Mouse (Mus musculus) layer of hippocampus, adult 8-10 months (tissue): Measurements from ENCODE around the gene Polr3h. TPM values are rescaled to one million over a fixed set of nuclear protein-coding genes. Genes with fewer than 3 reads are reported as not detected.
"Not testable (repeated sequence)": the region's sequence is repeated elsewhere in the genome, so short reads cannot be mapped to it uniquely, and the experiment has no call there.

Source experiments
- DNase-seq, 2 experiments: peaks; one replicate each; pipeline ENCODE4 v3.0.0; 2022; ENCODE audit warnings: low spot score in 2 of 2
- total RNA-seq, 4 experiments: library from RNA; stranded (reverse); gene quantifications; 2 replicates each; pipeline ENCODE4 v1.2.4; 2022

Polr3h gene
- total RNA-seq, 4 experiments from 2014 or later = 39.5 to 50.1 (median 47.8) TPM

DNA sequence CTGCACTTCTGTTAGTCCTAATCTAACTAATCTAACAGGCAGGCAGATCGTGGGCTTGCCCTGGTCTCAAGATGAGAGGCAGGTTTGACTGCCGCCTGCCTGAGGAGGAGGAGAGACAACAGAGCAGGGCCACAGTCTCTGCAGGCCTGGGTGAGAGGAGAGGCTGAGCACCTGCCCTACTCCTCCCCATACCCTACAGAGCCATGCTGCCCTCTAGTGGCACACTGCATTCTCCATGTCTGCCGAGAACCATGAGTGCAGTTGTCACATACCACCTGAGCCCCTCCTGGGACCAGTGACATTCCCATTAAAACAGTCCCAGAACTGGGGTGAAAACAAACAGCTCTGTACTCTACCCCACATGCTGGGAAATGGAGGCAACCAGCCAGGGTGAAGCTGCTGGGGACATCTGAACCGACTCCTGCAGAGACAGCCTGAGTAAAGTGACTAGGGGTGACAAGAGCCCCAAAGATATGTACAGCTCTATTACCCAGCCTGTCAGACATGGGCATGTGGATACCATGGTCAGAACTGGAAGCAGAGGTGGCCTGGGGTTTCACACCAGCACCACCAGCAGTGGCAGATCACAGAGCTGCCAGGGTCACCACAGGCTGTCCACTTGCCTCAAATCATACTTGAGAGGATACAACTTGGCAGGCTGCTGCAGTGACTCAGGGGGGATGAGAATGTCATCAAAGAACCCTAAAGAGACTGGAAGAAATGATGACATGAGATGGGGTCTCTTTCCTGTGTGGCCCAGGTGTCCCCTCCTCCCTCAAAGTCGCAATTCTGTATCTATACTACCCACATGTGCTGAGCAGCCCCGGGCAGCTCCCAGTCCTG lies 8.2 kb downstream of the Polr3h start:
- DNase-seq = peak in 1 of 2 experiments; percentile 60

DNA sequence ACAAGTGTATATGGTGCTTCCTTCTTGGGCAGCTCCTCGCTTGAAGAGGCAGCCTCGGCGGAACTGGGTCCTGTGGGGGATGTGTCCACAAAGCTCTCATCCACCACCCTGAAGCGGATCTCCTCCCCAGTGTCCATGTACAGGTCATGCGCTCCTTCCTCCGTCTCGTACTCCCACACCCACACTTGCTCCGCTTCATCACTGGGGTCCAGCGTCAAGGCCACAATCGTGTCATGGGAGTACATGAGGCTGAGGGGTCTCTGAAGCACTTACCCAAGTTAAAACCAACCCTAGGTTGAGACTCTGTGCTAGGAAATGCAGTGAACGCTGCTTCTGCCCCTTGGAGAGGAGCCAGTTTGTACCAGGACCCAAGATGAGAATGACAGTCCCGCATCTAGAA lies 8.8 kb downstream of the Polr3h start:
- DNase-seq = no peak

DNA sequence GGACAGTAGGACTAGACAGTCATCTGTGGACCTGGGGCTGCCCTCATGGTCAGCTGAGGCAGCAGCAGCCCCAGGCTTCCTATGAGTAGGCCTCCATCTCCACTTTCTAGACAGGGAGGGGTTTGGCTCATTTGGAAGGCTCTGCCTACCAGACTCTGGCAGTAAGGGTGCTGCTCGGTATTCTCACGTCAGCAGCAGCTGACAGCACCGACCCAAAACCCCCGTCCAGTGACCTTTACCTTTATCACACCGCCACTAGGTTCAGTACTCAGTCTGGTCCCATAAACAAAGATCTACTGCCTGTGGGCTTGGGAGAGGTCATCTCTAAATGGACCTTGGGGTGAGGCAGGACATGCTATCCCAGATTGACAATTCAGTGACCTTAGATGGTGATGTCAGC lies 10.4 kb downstream of the Polr3h start:
- no peak for DNase-seq

DNA sequence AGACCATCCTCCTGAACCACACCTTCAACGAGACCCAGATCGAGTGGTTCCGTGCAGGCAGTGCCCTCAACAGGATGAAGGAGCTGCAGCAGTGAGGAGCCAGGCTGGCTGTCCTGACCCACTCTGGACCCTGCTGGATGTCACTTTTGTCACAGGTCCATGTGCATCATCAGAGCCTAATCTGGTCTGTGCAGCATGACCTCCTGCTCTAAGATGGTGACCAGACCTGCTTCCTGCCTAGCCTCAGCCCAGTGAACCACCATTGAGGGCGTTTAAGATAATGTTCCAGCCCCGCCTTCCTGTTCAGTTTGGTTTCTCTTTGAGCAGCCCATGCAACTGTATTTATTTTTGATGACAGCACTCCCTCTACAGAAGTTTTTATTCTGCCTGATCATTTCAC lies 11.4 kb downstream of the Polr3h start:
- DNase-seq = no peak

DNA sequence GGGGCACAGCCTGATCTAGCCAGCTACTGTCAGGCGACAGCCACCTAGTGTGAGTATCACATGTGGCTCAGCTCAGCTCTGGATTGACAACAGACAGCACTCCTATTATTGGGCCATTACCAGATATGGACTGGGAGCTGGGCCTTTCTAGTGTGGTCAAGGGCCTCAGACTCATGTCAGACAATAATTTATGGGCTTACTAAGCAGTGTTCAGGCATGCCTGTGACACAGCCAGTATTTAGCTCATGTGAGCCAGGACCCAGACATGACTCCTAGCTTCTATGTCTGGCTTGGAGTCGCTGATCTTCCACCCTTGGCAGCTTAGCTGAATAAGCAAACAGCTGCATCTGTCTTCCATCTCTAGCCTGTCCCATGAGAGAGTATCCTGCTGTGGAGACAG lies 13.5 kb downstream of the Polr3h start:
- no peak for DNase-seq

DNA sequence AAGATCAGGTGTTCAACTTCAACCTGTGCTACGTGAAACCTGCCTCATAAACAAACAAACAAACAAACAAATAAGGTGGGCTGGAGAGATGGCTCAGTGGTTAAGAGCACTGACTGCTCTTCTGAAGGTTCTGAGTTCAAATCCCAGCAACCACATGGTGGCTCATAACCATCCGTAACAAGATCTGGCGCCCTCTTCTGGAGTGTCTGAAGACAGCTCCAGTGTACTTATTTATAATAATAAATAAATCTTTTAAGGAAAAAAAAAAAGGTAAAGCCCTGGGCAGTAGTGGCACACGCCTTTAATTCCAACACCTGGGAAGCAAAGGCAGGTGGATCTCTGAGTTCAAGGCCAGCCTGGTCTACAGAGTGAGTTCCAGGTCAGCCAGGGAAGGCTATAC lies 17.3 kb downstream of the Polr3h start:
- not testable (repeated sequence) for DNase-seq

DNA sequence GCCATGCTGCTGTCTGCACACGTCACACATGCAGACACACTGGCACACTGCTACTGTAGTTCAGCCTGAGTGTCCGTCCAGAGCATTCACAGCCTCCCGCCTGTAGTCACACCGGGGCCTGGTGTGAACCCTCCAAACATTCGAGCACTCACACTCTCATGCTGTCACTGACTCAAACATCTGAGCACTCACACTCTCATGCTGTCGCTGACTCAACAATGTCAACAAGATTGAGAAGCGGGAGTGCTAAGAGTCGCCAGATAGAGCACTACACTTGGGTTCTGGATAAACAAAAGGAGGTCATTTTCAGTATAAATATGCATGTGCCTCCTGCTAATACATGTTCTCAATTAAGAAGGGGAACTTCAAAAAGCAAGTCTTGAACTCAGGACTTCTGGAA lies 18.1 kb downstream of the Polr3h start:
- no peak for DNase-seq

DNA sequence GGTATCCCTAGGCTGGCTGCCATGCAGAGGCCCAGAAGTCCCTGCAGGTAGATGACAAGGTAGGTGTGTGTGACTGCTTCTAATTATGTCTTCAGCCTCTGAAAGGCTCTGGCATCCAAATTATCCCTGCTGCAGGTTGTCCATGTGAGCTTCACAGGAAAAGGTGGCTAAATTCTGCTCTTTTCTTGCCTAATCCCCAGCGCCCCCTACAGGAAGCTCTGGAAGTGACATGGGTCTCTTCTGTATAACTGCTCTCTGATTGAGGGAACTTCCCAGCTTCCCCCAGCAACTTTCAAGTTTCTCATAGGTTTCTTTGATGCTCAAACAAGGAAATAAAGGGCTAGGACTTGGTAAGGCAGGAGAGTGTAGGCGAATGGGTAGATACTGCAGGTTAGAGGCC lies 21.1 kb downstream of the Polr3h start:
- DNase-seq = peak in 1 of 2 experiments; percentile 78

DNA sequence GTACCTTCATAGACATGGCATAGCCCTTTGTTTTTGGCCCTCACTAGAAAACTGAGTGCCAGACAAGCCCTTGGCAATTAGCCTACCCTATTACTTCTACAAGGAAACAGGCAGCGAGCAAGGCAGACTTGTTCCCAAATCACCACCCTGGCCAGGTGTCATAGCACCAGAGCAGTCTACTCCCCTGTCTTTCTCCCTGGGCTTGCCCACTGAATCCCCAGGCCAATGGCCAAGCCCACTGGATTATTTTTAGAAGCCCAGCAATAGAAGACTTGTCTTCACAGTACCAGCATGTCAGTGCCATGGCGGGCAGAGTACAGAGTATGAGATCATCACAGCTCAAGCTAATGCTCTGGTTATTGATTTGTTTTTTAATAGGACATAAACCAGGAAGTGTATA lies 27.3 kb downstream of the Polr3h start:
- DNase-seq = no peak

DNA sequence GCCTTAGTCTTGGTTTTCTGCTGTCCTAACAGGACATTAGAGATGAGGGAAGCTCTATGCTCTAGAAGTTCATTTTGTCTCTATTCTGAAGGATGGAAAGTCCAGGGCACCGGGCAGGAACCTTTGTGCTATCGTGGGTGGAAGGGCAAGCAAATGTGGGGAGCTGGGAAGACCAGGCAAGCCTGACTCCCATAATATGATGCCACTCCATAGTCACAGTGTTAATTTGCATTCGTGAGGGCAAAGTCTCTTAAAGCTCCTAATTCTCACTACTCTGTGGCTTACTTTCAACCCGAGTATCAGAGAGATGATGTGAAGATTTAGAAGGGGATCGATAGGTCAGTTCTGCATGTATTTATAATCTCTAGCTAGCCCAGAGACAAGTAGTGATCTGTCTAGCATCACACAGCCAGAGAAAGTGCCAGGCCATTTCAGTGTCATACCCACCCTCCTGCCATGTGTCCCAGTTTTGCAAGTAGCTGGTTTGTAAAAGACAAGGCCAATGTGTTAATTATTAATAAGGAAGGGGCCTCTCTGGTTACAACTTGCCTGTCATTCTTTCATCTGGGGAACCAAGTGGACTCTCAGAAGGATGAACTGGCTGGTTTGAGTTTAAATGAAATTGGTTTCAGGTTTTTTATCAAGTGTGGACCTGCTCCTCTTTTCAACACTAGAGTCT lies 28.3 kb downstream of the Polr3h start:
- no peak for DNase-seq

DNA sequence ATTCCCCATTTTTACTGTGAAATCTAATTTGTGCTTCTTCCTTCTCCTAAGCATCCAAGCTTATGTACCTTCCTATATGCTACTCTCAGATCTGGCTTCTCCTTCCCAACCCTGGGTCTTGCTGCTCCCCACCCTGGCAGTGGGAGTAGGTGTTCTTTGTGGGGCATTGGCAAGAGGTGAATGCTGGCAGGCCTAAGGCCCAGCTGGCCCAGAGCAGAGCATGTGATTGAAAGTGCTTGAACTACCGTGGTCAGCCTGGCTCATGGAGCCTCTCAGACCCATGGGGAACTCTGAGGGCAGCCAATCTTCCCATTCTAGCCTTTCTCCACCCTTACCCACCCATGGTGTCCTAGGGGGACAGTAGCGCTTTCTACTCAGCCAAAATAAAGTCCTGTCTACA lies 29.6 kb downstream of the Polr3h start:
- DNase-seq = peak in 1 of 2 experiments; percentile 54

DNA sequence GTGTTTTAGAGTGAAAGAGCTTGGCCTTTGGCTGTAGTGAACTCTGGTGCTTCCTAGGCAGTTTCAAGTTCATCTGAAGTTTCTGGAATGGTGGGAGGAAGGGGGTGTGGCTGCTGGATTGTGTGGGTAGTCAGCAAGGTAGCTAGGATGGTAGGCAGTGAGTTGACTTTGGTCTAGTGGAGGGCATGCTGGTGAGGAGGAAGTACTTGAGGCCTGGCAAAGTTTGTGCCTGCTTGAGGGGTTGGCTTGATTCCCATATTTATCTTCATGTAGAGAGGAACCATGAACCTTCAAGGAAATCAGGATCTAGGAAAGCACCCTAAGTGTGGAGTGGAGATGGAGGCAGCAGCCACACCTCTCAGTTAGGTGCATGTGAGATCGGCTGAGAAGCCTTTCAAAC lies 32.0 kb downstream of the Polr3h start:
- DNase-seq = no peak

DNA sequence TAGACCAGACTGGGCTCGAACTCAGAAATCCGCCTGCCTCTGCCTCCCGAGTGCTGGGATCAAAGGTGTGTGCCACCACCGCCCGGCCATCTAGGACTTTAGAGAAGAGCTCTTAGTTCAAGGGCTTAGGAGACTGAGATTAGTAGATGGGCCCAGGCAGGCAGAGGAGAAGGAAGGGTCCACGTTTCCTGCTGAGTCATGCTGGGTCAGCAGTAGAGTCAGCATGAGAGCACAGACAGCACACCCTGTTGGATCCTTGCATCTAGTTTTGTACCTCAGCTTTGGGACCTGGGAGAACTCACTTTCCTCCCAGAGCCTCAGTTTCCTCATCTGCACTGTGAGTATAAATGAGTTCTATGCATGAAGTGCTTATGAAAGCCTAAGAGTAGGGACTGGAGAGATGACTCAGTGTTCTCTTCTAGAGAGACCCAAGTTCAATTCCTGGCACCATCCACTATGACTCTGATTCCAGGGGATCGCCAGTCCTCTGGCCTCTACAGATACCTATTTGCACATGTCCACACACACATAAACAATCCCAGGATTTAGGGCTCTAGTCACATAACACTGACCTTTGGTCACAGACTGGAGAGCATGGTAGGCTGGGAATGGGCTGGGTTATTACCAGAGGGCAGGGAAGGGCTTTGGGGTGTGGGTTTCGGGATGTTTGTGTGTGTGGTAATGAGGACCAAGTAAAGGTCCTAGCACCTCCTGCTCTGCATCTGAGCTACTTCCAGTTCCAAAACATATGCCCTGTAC lies 34.0 kb downstream of the Polr3h start:
- no peak for DNase-seq

DNA sequence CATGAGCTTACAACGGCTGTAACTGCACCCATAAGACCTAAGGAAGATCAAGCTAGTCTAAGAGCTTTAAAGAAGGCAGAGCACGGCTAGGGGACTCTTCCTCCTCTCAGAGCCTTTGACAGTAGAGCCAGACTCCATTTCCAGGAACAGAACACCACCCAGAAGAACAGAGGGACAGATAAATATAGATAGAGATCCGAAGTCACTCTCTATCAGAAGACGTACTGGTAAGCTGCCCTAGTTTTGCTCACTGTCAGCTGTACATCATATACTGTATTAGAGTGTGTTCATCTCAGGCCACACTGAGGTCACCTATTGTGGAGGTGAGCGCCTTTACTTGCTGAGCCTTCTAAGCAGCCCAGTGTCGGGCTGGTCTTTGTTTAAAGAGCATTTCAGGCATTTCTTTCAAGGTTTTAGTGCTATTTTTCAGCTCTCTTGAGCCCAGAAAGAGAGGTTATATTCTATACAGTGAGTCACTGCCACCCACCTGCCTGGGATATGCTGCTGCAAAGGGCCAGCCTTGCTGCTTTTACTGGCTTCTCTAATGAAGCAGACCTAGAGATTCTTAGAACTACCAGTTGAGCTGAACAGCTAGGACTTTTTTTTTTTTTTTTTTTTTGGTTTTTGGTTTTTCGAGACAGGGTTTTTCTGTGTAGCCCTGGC lies 34.8 kb downstream of the Polr3h start:
- DNase-seq = no peak

DNA sequence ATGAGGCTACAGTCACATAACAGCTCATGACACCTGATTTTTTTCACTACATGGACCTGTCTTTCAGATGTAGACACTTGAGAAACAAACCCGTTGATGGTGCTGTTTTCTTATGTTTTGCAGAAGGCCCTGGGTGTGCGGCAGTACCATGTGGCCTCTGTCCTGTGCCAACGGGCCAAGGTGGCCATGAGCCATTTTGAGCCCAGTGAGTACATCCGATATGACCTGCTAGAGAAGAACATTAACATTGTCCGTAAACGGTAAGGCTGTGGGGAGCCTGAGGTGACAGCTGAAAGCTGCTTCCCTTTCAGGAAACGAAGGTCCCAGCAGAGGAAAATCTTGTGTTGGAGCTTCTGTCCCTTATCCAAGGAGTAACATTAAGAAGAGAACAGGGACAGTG lies 36.9 kb downstream of the Polr3h start:
- DNase-seq = no peak

DNA sequence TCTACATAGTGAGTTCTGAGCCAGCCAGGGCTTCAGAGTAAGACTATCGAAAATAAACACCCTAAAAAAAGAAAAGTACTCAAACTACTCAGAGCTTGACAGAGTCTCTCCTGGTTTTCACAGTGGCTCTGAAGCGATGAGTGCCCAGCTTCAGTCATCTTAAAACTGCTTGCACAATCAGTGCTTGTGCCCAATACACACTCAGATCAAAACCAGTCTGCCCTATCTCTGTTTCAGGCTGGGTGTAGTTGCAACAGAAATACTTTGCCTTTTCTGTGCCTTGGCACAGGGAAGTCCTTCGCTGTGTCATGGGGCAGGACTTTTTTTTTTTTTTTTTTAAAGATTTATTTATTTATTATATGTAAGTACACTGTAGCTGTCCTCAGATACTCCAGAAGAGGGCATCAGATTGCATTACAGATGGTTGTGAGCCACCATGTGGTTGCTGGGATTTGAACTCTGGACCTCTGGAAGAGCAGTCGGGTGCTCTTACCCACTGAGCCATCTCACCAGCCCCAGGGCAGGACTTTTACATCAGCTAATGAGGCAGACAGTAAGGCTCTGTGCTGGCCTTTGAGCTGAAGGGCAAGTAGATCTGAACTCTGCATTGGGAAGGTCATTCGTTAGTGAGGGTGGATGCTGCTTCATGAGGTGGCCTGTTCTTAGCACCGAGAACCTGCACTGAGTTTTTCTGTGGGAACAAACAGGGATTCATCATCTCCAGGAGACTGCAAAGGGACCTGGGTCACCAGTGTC lies 39.1 kb downstream of the Polr3h start:
- no peak for DNase-seq

DNA sequence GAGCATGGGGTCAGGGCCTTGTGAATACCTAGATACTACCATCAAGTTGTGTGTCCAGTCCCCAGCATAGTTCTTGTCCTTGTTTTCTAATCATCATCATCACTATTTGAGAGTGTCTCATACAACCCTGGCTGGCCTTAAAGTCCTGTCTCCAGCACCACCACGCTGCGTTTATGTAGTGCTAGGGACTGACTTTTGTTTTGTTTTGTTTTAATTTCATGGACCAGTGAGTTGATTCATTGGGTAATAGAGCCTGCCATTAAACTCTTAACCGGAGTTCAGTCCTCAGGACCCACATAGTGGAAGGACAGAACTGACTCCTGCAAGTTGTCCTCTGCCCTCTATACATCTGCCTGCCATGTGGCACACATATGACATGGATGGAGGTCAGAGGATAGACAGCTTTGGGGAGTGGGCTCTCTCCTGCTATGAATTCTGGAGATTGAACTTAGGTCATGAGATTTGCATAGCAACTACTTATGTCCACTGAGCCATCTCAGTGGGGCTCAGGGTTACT lies 40.6 kb downstream of the Polr3h start:
- no peak for DNase-seq

DNA sequence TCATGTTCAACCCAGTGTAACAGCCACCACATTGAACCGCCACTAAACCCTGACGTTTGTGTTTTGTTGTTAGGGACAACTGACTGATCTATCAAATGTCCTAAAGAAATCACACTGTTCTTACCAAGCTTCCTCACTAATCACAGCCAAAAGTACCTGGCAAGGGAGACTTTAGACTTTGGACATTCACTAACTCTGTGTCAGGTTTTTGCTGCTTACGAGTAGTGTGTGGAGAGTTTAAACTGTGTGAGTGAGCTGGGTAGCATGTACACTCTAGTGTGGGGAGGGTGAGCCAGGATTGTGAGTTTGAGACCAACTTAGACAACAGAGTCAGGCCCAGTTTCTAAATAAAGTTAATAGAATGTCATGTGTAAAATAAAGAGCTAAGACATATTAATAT lies 43.7 kb downstream of the Polr3h start:
- no peak for DNase-seq

DNA sequence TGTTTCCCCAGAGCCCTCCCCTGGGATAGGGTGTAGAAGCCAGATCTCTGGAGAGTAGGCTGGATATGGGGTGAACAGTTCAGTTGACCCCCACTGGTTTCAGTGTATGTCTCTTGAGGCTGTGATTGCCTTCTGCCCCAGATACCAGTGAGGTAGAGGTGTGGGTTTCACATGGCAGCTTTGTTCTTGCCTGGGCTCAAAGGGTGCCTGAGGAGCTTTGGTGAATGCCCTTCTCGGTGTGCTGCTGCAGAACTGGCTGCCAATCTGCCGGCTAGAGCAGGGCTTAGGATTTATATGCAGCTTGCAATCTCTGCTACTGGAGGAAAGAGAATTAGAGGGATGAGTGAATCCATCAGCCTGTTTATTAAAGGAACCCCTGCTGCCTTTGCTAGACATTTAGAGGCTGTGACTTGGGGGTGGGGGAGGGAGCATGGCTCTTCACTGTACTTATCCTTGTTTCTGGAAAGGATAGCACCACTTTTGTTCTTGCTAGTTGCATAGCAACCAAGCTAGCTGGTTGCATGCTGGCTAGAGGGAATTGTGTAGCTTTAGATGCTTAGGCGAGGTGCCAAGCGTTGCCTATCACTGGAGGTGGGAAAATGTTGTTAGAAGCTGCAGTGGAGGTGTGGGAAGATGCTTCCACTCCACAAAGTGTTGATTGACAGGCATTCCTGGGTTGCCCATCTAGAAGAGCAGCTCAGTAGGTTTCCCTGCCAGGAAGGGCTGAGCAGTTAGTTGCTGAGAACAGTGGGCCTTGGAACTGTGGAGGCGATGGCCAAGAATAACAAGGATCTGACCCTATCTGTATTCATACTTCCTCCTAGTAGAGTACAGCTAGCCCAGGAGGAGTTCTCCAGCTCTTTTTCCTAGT lies 46.3 kb downstream of the Polr3h start:
- peak; percentile 78 to 79 for DNase-seq
